Mouse (Mus musculus) gastrocnemius, adult 18-20 months (tissue): ENCODE results near the gene Mgat5. TPM values are rescaled to one million over a fixed set of nuclear protein-coding genes. Genes with fewer than 3 reads are reported as not detected.

Experiments
- DNase-seq: peaks from one replicate; pipeline ENCODE4 v3.0.0; 2021; ENCODE audit warnings: low spot score
- total RNA-seq, 2 experiments: library from RNA; stranded (reverse); gene quantifications; 2 replicates each; pipeline ENCODE4 v1.2.3; 2021

The Mgat5 gene
- total RNA-seq, 2 experiments from 2014 or later: 0.78 to 1.4 TPM

DNA sequence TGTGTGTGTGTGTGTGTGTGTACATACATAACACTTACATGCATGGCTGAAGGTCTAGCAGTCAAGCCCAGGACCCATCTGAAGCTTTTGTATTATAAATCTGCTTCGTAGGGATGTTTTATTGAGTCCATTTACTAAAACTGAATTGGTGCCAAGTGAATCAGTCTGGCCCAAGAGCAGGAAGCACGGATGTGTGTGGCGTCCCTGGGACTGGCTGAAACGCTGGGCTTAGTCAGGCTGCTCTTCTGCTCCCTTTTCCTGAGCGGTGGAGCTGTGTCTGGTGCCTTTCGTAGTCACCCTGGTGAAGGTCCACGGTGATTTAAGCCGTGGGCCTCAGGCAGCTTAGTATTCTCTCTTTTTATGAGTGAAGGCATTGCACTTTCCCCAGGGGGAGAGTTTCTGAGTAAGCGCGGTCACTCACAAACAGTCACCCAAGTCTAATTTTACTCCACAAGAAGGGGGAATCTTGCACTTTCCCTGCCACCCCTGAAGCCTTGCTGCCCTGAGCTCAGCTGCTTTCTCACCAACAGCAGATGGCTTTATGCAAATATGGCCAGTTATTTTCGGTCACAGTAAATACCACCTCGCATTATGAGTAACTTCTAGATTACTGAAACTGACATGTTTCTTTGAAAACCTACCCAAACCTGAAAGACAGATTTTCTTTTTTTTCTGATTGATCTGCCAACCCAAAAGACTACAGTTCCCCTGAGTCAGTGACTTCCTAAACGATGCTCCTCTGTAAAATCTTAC is 176.1 kb downstream of the Mgat5 start:
- DNase-seq: no peak

GRCm38 (mm10) chr1:127383071-127383470 is 178.3 kb downstream of the Mgat5 start:
- no peak for DNase-seq

DNA sequence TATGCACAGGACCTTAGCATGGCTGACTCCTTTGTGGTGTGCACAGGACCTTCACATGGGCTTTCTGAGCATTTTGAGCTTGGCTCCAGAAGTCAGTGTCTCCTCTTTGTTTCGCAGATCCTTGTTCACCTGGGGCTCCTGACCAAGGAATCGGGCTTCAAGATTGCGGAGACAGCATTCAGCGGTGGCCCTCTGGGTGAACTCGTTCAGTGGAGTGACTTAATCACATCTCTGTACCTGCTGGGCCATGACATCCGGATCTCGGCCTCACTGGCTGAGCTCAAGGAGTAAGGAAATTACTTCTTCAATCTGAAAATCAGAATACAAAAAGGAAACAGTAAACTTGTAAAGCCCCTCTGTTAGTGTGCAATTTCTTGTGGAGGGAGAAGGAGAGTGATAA is 182.4 kb downstream of the Mgat5 start:
- no peak for DNase-seq

DNA sequence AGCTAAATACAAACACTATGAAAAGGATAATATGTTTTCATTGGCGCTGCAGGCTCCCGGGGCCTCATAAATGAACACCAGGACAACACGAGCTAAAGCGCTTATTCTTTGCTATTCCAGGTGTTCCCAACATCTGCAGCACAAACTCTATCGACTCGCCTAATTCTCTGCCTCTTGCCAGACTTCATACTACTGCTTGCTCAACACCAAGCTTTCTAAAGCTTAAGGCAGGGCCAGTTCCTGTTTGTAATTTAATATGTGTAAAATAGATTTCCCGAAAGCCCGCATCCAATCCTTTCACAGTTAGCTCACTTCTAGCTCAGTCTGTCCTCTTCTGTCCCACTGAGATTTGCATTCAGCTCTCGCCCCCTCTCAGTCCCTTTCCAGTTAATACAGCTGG is 182.8 kb downstream of the Mgat5 start:
- no peak for DNase-seq

DNA sequence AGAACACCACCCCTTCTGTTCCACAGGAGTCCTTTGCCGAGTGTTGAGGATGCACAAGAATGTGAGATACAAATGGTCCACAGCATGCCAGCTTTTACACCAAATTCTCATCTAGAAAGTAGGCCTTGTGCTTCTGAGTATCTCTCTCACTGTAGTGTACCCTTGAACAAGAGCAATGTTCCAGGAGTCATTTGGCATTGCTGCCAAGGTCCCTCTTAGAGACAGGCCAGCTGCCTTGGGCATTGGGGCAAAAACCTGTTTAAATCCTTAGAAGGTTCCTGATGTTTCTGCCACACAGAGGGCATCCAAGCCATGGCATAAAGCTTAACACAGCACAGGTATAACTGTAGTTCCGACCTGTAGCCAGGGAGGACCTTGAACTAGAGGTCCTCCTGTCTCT is 189.9 kb downstream of the Mgat5 start:
- no peak for DNase-seq

DNA sequence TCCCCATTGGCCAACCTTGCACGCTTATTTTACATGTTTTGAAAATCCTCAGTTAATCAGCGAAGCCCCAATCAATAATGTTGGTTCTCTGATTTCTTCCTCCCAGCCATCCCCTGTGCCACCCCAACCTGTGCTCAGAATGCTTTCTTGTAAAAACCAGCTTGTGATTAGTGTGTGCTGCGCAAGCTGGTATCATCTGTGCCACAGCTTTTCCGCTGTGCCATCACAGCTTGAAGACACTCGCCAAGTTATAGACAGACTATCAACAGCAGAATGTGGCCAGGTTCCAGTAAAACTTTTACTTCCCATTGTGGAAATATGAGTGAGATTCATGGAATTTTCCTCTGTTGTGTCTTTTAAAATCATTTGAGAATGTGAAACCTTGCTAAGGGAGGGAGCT is 190.9 kb downstream of the Mgat5 start:
- no peak for DNase-seq

DNA sequence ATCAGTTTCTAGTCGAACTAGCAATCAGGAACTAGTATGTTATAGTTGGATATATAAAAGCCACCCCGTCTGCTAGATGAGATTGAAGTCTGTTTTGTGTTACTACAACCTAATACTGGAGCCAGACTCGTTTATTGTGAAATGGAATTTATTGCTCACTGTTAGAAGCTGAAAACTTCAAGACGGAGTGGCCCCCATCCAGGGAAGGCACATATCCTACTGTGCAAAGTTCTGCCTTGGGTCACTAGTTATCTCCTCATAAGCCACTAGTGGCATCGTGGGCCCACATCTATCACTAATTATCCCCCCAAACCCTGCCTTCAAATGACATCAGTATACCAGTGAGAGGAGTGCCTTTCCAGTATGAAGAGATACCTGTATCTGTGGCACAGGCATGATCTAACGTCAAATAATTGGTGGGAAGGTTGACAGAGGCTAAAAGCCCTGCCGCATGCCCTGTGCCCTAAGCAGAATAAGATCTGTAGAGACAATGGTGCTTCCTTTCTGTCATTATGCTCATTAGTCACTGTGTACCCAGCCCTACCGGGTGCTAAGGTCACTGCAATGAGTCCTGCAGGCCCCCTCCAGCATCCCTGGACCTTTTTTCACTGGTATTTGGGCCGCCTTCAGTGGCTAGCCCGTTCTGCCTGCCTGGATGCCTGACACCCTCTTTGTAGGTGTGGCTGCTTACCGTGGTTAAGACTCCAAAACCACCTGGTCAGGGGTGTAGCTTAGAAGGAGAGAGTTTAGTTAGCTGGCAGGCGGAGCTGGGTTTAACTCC is 191.9 kb downstream of the Mgat5 start:
- DNase-seq: no peak

DNA sequence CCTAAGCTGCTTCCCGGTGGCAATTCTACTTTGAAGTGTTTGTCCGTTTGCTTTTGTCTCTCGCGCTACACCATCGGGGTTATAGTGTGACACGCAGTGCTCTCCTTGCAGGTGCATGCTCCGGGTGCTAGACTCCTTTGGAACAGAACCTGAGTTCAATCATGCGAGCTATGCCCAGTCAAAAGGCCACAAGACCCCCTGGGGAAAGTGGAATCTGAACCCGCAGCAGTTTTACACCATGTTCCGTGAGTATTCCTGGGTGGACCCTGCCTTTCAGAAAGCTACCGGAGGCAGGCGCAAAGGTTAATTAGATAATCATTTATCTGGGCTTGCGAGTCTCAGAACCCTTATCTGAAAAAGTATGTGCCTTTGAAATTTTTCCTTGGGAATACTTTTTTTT is 192.6 kb downstream of the Mgat5 start:
- DNase-seq: no peak

DNA sequence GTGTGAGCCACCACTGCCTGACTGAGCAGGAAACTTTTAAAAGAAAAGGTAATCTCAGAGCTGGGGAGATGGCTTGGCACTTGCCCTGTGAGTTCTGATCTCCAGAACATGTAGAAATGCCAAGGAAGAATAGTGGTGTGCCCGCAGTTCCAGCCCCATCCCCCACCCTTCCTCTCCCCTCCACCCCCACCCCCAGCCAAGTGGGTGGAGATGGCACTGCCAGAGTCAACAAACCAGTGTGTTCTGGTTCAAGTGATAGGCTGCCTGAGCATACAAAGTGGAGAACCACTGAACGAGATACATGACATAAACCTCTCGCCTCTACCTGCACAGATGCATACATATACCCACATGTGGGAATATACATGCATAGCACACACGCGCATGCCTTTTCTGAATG is 193.4 kb downstream of the Mgat5 start:
- DNase-seq: no peak

DNA sequence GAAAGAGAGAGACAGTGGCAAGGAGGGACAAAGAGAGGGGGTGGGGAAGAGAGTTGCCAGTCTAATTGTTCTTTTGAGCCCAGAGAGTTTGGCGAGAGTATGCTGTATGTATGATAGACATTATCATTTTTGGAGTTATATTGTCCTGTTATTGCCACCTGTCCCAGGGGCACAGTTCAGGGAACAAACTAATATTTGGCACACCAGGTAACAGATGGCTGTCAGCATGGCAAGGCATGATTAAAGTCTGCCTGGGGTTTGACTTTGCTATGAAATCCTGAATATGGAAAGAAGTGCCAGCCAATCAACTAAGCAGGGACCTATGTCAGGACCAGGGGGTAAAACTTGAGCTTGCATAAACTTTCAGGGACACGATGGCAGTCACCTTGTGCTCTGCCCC is 195.4 kb downstream of the Mgat5 start:
- DNase-seq: no peak

DNA sequence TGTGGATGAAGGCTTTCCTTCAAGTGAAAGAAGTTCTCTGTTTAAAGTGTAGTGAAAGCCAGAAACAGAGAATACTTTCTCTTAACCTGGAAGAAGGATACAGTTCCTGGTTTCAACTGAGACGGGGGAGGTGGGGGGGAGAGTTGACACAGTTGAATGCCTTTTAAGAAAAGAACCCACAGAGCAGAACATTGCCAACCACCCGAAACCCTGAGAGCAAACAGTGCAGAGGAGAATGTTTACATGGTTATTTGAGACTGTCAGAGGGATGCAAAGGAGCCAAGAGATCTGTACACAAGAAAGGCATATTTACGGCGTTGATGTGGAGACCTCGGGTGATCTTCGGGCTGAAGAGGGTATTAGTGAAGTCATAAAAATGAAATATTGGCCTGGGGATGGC is 195.9 kb downstream of the Mgat5 start:
- no peak for DNase-seq

DNA sequence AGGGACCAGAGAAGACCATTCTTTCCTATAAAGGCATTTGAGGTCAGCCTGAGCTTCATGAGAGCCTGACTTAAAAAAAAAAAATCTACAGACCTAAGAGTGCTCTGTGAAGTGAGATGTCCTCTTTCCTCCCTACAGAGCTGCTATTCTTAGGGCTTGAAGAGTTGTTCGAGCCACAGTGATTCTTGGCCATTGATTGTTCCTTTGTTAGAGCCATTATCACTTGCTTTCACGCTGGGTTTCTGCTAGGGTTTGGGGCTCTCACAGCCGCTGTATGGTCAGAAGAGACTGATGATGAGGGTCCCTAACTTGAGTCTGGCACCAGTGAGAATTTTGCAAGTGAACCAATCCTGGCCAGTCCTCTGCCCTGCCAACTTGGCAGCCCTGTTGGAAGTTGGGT is 199.8 kb downstream of the Mgat5 start:
- no peak for DNase-seq

- no peak for DNase-seq
These were observed 204.2 kb downstream of the Mgat5 start for GRCm38 (mm10) chr1:127408957-127409423.

GRCm38 (mm10) chr1:127409512-127409911 is 204.7 kb downstream of the Mgat5 start:
- DNase-seq: no peak

GRCm38 (mm10) chr1:127414500-127414899 is 209.7 kb downstream of the Mgat5 start:
- no peak for DNase-seq

DNA sequence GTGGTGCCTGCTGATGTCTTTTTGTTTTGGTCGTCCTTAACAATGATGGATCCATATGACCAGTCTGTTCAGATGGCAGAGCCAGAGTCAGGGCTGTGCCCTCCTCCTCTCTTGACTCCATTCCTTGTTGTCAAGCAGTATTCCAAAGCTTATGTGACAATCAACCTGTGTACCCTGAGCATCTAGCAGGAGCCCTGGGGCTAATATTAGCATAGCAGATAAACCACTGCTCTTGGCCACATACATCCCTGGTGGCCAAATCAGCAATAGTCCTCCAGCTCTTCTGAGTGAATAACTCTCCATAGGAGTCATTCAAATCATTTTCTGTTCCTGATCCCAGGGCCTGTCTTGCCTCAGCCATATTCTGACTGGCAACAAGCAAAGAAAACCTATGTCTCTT is 211.1 kb downstream of the Mgat5 start:
- no peak for DNase-seq

- no peak for DNase-seq
These were observed 212.2 kb downstream of the Mgat5 start for GRCm38 (mm10) chr1:127416971-127417370.

DNA sequence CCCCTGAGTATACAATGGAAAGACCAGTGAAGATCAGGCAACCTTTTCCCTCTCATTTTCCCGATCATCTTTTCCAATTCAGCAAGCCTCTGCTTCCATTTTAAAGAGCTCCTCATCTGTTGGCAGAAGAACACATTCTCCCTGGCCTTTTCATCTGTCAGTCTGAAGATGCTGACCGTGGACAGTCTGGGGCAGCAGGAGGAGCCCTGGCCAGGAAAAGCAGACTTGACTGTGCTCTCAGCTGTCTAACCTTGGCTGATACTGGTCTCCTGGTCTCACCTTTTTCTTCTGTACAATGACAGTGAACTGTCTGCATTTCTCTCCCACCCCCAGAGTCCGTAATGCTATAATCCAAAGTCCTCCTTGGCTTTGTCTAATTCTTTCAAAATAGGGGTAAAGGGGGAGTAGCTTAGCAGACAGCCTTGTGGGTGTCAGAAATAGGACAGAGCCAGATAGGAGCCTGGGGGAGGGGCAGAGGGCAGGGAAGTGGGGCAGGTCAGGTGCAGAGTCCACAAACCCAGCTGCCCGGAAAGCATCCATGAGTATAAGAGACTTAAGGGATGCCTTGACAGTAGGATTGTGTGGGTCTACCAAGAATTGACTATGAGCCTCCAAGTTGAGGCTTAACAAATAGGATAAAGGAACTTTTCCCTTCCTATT is 214.2 kb downstream of the Mgat5 start:
- DNase-seq: no peak

DNA sequence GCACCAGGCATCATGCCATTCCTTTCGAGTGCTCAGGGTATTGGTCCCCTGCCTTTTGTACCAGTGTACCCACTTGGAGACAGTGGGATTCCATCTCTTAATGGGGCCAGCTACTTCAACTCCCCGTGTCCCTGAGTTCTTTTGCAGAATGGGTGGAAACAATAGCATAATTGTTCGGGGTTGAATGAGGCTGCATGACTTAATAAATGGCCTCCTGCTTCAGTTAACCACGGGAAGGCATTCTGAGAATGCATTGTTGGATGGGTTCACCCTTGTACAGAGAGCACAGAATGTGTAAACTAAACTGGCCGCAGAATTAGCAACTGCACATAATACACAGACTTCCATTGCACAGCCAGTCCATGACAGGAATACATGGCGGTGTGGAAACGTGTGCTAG is 214.8 kb downstream of the Mgat5 start:
- no peak for DNase-seq

DNA sequence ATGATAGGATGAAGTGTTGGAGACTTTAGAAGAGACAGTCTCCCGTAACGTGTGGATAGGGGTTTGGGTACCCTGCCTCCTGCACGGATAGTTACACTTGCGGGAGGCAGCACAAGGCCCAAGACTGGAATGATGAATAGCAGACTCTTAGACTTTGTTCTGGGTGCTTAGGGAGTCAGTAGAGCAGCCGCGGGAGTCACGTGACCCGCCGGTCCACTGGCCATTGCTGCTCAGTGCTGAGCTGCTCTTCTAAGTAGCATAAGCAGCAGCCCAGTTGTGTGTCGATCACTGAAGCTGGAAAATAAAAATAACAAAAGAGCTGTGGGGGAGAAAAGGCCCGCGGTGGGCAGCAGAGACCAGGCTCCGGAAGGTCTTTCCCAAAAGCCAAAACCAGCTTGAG is 215.6 kb downstream of the Mgat5 start:
- DNase-seq: no peak

DNA sequence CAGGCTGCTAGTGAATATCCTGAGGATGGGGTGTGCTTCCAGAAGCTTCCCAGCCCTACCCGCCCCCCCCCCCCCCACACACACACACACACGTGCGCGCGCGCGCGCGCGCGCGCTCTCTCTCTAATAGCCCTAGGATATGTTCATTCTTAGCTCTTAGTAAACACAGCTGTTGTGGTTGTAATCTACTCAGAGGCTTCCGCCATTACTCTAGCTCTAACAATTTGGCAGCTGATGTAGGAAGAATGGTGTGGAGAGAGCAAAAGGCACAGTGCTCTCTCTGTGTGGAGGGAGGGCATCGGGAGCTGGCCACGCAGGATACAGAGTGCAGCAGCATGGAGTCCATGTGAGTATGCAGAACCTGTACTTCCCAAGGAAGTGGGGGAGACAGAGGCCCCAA is 216.0 kb downstream of the Mgat5 start:
- no peak for DNase-seq

- DNase-seq: no peak
These were observed 217.8 kb downstream of the Mgat5 start for GRCm38 (mm10) chr1:127422565-127422964.
